Mouse (Mus musculus) erythroblast, embryonic 14.5 days (primary cell): ENCODE measurements around the gene Sdk1.

ENCODE experiments used
- GATA1 ChIP-seq: IDR thresholded peaks from 2 replicates; pipeline ENCODE4 v1.6.1; 2012; ENCODE audit warnings: low read length, inconsistent platforms, mixed read lengths
- TAL1 ChIP-seq: IDR thresholded peaks from 3 replicates; pipeline ENCODE4 v1.6.1; 2012; ENCODE audit warnings: low read length, inconsistent platforms, mixed read lengths

- TF ChIP-seq TAL1, result no peak
- no peak for TF ChIP-seq GATA1
Observed at GRCm38 (mm10) chr5:141561989-141562560, 320.8 kb downstream of the Sdk1 start.
